Mouse (Mus musculus) urinary bladder, postnatal 25 days (tissue): ENCODE measurements around the gene Myt1.

Experiments used
- DNase-seq: peaks from one replicate; pipeline ENCODE4 v3.0.0; 2022; ENCODE audit warnings: low spot score

Myt1 gene

GRCm38 (mm10) chr2:181763006-181763830, at the start of gene Myt1:
TSS of gene Myt1 (plus strand) at chr2:181763332.
- DNase-seq: no peak

- no peak for DNase-seq
These were observed 49.4 kb upstream of the Myt1 start for GRCm38 (mm10) chr2:181713749-181714148.

- no peak for DNase-seq
These were observed 48.2 kb upstream of the Myt1 start, which contains the start of gene Oprl1 for GRCm38 (mm10) chr2:181714903-181715326. TSS of gene Oprl1 (plus strand) at chr2:181715016.

- no peak for DNase-seq
These were observed 47.8 kb upstream of the Myt1 start for GRCm38 (mm10) chr2:181715382-181715781.

- DNase-seq: no peak
These were observed 46.1 kb upstream of the Myt1 start for GRCm38 (mm10) chr2:181716991-181717390.

- no peak for DNase-seq
These were observed 43.1 kb upstream of the Myt1 start for GRCm38 (mm10) chr2:181720061-181720460.

- no peak for DNase-seq
These were observed 41.9 kb upstream of the Myt1 start for GRCm38 (mm10) chr2:181721200-181721599.

- peak; percentile 11 for DNase-seq
These were observed 40.9 kb upstream of the Myt1 start for GRCm38 (mm10) chr2:181722213-181722612.

GRCm38 (mm10) chr2:181727659-181728262, 35.4 kb upstream of the Myt1 start:
- DNase-seq: no peak

GRCm38 (mm10) chr2:181730051-181730450, 33.1 kb upstream of the Myt1 start:
- no peak for DNase-seq

- no peak for DNase-seq
These were observed 10.5 kb upstream of the Myt1 start for GRCm38 (mm10) chr2:181752626-181753025.

- DNase-seq: no peak
These were observed 4.9 kb upstream of the Myt1 start for GRCm38 (mm10) chr2:181758147-181758725.

- no peak for DNase-seq
These were observed 4.1 kb upstream of the Myt1 start for GRCm38 (mm10) chr2:181759041-181759440.

- no peak for DNase-seq
These were observed 875 bp downstream of the Myt1 start for GRCm38 (mm10) chr2:181763886-181764527.

GRCm38 (mm10) chr2:181764600-181764999, 1.5 kb downstream of the Myt1 start:
- DNase-seq: peak; percentile 5

GRCm38 (mm10) chr2:181765251-181765650, 2.1 kb downstream of the Myt1 start:
- DNase-seq: no peak

- no peak for DNase-seq
These were observed 3.8 kb downstream of the Myt1 start for GRCm38 (mm10) chr2:181766672-181767557.

GRCm38 (mm10) chr2:181768451-181768850, 5.3 kb downstream of the Myt1 start:
- no peak for DNase-seq

GRCm38 (mm10) chr2:181769397-181769796, 6.3 kb downstream of the Myt1 start:
- no peak for DNase-seq

- no peak for DNase-seq
These were observed 10.1 kb downstream of the Myt1 start for GRCm38 (mm10) chr2:181773203-181773602.

GRCm38 (mm10) chr2:181775786-181776185, 12.7 kb downstream of the Myt1 start:
- no peak for DNase-seq

- DNase-seq: no peak
These were observed 14.6 kb downstream of the Myt1 start for GRCm38 (mm10) chr2:181777715-181778114.
